12 mouse cellular contexts compared by ENCODE assay signal in the genomic region with DNA sequence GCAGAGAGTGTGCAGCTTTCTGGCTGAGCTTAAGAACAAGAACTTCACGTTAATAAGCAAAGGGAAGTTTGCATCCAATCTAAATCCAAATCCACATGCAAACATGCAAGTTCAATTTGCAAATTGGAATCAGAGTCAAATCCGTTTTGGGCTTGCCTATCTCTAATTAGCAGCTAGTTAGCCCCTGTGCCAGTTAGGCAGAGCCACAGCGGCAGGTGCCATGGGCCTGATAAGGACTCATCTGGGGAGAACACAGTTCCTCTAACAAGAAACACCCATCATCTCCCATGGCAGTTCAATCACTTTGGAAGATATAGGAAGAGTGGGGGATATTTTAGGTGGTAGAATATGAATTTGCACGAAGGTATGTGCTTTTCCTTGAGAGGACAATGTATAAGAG.
"Had no signal": no experiment of that assay in that cellular context is flagged by ENCODE, and none has a peak within 500 bp of the region (broad histone marks: within the 10 kb centered on the region; RNA-seq: fewer than 3 reads in every experiment).

No protein-coding gene starts in this region.

- H3K9me3 ChIP-seq: limb, embryonic 15.5 days; midbrain, embryonic 15.5 days; neural tube, embryonic 12.5 days had no signal

- H3K36me3 ChIP-seq: limb, embryonic 15.5 days; midbrain, embryonic 15.5 days; neural tube, embryonic 12.5 days had no signal

- H3K4me2 ChIP-seq: limb, embryonic 15.5 days; midbrain, embryonic 11.5 days; midbrain, embryonic 15.5 days; neural tube, embryonic 12.5 days had no signal

- H3K4me1 ChIP-seq: limb, embryonic 15.5 days; midbrain, embryonic 15.5 days; neural tube, embryonic 12.5 days had no signal

- H3K4me3 ChIP-seq: limb, embryonic 15.5 days; midbrain, embryonic 15.5 days; neural tube, embryonic 12.5 days had no signal

- ATAC-seq: inflammation-experienced regulatory T-cells, adult 6 months; intestine, postnatal 0 days; midbrain, embryonic 15.5 days had no signal

- H3K27me3 ChIP-seq: limb, embryonic 15.5 days; midbrain, embryonic 15.5 days; neural tube, embryonic 12.5 days had no signal

- H3K9ac ChIP-seq: limb, embryonic 15.5 days; midbrain, embryonic 15.5 days; neural tube, embryonic 12.5 days had no signal

- H3K27ac ChIP-seq: limb, embryonic 15.5 days; midbrain, embryonic 15.5 days; neural tube, embryonic 12.5 days had no signal

- DNase-seq: kidney, postnatal 14 days; lung, adult 18-20 months; right cerebral cortex, postnatal 4 days; spleen, adult 18-20 months; thymus, adult 18-20 months; thymus, postnatal 14 days had no signal
